Mouse (Mus musculus): ENCODE measurements around the gene Hist1h2bb.

Hist1h2bb gene

GRCm38 (mm10) chr13:23747892-23748288 lies 1.4 kb downstream of the Hist1h2bb start:
- DNase-seq (ENCODE audit: extremely low spot score, low read depth, low spot score) = no peak

DNA sequence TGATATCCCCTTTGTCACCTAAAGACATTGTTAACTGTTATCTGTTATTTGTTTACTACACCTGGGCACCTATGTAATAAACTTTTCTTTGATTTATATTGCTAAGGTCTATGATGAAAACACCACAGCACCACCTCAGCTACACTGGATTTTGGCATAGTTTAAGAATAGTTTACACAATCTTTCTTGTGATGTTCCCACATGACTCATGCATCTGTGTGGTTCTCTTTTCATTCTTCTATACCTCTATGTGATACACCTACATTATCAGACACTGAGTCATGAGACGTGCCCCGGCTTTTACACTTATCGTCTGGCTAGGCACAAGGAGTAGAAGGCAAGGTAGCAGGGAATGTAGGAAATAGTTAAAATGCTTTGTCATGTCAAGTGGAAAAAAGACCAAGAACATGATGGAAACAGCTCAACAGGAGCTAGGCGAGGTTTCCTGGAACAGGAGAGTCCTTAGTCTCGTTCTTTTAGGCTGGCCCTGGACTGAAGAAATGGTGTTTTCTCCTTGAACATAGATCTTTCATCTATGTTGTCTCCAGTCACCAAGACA lies 3.1 kb downstream of the Hist1h2bb start:
- no peak for DNase-seq (ENCODE audit: extremely low spot score, low read depth, low spot score)

DNA sequence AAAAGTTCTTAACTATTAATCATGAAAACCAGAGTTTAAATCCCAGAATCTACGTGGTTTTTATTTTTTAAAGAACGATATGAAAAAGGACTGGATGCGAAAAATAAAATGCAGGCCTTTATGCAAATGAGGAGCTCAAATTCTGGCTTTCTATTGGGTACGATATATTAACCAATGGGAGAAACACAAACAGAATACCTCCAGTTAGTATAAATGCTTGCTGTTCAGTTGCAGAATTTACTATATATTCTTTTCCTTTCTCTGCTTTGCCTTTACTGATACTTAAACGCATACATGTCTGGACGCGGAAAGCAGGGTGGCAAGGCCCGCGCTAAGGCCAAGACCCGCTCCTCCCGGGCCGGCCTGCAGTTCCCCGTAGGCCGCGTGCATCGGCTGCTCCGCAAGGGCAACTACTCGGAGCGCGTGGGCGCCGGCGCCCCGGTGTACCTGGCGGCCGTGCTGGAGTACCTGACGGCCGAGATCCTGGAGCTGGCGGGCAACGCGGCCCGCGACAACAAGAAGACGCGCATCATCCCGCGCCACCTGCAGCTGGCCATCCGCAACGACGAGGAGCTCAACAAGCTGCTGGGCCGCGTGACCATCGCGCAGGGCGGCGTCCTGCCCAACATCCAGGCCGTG lies 4.4 kb downstream of the Hist1h2bb start, which contains the start of gene Hist1h2ab:
Gene Hist1h2ab, plus strand, starts transcription at position 288 of the 639 bp plus-strand sequence.
- peak; percentile 89 for DNase-seq (ENCODE audit: extremely low spot score, low read depth, low spot score)

GRCm38 (mm10) chr13:23751478-23751956 lies 5.0 kb downstream of the Hist1h2bb start:
- peak; percentile 53 for DNase-seq (ENCODE audit: extremely low spot score, low read depth, low spot score)

GRCm38 (mm10) chr13:23752067-23752741 lies 5.7 kb downstream of the Hist1h2bb start, which contains the start of gene Hist1h3b:
Gene Hist1h3b (plus strand): TSS chr13:23752267.
- DNase-seq (ENCODE audit: extremely low spot score, low read depth, low spot score) = peak; percentile 92

DNA sequence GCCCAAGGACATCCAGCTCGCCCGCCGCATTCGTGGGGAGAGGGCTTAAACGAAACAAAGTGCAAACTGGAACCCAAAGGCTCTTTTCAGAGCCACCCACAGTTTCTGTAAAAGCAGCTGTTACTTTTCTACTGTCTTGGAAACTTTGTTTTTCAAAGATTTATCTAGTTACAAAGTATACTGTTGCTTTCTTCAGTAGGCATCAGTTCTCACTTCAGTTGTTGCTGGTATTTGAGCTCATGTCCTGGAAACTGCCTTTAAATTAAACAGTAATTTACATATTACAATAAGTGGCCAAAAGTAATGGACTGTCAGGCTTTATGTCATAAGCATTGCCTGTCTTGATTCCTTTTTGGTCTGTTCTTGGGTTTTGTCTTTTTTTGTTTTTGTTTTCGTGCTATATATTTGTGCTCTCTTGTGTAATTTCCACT lies 6.2 kb downstream of the Hist1h2bb start:
- DNase-seq (ENCODE audit: extremely low spot score, low read depth, low spot score) = no peak

DNA sequence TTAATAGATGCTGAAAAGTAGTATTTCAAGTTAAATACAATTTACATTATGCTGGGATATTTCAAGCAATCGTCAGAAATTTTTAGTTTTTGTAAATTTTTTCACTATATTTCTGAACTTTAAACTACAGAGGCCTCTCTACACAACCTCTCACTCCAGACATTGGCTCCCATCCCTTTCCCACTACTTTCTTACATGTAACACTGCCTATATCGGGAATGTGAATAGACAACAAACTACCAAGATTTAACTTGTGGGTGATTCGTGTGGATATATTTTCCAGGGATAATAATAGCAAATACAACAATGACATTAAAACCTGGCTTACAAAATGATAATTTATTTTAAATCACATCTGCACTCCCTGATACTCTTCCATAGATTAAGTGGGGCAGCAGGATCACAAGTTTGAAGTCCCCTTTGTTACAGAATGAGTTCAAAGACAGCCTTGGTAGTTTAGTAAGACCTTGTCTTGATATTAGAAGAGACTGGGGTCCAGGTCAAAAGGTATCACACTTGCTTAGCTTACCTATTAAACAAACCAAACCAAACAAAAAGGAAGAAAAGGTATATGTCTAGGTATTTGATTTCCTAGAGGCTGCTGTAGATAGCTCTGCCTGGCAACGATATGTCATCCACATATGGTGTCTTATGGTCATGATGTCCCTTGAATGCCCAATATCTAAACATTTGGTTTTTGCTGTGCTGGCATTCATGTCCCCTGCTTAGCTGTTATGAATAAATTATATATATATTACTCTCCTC lies 7.0 kb downstream of the Hist1h2bb start:
- DNase-seq (ENCODE audit: extremely low spot score, low read depth, low spot score) = no peak

DNA sequence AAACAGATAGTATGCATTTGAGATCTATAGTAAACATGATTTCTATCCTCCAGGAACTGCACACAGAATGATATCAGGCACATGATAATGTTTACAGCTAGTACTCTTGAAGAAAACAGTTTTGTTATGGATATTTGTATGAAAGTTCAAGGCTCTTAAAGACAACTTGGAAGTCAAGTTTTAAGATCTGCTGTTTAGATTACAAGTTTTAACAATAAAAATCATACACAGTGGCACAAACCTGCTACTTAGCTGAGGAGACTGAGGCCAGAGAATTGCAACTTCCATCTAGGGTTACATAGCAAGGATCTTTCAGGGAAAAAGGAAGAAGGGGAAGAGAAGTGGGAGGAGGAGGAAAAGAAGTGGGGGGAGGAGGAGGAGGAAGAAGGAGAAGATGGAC lies 8.5 kb downstream of the Hist1h2bb start:
- DNase-seq (ENCODE audit: extremely low spot score, low read depth, low spot score) = no peak

- peak; percentile 97 for DNase-seq (ENCODE audit: extremely low spot score, low read depth, low spot score)
Measured at GRCm38 (mm10) chr13:23756790-23757189, 10.3 kb downstream of the Hist1h2bb start, which contains the start of gene Hist1h4b. Gene Hist1h4b (plus strand): TSS chr13:23757013.

GRCm38 (mm10) chr13:23757211-23757773 lies 10.8 kb downstream of the Hist1h2bb start:
- no peak for DNase-seq (ENCODE audit: extremely low spot score, low read depth, low spot score)

- no peak for DNase-seq (ENCODE audit: extremely low spot score, low read depth, low spot score)
Measured at GRCm38 (mm10) chr13:23757921-23758320, 11.4 kb downstream of the Hist1h2bb start.

DNA sequence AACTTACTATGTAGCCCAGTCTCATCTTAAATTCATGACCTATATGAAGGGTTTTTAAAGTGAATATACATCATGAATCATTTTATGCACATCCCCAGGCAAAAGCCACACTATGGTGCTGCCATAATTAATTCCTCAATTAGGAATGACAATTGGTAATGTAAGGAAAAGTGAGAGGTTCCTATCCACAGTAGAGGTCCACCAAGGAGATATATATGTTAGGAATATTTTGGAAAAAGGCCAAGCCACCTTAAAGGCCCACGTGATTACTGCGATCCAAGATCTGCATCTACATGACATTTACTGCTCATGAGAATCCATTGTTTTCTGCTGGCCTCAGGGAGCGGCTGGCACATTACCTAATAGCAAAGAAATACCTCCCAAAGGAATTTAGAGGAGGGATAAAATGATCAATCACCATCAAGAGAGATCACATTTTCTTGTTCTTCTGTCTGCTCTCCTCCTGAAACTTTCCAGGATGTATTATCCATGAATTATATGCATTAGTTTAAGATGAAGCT lies 12.8 kb downstream of the Hist1h2bb start:
- DNase-seq (ENCODE audit: extremely low spot score, low read depth, low spot score) = no peak

DNA sequence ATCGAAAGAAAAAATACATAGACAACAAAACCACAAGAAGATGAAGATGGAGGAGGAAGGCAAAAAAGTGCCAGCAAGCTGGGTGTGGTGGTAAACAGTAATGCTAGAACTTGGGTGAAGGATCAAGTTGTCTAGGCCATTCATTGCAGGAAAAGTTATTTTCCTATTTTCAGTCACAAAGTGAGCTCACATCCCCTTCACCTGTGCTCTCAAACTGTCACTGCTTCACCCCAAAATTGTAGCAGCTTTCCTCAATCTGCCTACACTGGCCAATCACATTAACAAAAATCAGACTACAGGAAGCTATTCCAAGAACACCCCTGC lies 13.3 kb downstream of the Hist1h2bb start:
- DNase-seq (ENCODE audit: extremely low spot score, low read depth, low spot score) = no peak

DNA sequence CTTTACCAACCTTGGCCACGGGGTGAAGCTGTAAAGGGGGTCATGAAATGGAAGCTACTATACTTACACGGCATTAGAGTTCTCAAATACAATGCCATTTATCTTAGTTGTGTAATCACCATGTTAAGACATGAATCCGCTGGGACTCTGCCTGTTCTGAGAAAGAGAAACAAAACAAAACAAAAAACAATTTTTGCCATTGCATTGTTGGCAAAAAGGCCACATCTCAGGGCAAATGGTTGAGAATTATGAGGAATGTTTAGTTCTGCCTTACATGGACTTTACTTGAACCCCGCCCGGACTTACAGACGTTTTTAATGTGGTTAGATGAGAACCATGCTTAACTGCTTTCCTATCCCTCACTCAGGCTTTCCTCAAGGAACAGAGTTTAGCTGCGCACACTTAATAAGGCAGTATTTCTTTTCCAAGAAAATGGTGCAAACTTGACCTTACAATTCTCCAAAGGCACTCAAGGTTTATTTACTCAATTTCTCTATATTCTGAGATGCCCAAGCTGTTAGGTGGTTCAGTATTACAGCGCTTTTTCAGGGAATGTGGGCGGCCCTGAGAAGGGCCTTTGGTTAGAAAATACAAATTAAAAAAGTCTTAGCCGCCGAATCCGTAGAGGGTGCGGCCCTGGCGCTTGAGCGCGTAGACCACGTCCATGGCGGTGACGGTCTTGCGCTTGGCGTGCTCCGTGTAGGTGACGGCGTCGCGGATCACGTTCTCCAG lies 13.9 kb downstream of the Hist1h2bb start:
- DNase-seq (ENCODE audit: extremely low spot score, low read depth, low spot score) = peak; percentile 57

DNA sequence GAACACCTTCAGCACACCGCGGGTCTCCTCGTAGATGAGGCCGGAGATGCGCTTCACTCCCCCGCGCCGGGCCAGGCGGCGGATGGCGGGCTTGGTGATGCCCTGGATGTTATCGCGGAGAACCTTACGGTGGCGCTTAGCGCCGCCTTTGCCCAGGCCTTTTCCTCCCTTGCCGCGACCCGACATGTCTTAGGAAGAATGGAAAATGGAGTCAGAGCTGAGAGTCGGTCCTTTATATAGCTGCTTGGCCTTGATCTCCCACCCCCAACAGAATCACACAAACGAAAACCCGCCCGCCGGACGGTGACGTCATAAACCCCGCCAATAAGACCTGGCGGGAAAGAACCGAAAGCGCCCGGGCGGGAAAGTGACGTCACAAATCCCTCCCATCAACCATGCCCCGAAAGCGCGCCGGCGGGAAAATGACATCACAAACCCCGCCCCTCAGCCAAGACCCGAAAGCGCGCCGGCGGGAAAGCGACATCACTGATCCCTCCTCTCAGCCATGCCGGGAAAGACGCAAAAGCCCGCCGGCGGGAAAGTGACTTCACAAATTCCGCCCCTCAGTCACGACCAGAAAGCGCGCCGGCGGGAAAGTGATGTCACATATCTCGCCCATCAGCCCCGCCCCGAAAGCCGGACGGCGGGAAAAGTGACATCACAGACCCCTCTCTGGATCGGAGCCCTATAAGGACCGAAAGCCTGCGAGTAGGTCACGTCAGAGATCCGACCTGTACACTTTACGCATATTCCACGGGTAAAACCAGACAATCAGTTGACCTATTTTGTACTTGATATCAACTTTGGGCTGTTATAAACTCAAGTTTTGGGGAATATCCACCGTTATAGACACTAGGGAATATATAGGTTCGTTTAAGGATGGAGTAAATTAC lies 14.7 kb downstream of the Hist1h2bb start, which contains the start of gene Hist1h4a:
Gene Hist1h4a, minus strand, starts transcription at position 259 of the 893 bp plus-strand sequence.
- peak; percentile 94 for DNase-seq (ENCODE audit: extremely low spot score, low read depth, low spot score)

DNA sequence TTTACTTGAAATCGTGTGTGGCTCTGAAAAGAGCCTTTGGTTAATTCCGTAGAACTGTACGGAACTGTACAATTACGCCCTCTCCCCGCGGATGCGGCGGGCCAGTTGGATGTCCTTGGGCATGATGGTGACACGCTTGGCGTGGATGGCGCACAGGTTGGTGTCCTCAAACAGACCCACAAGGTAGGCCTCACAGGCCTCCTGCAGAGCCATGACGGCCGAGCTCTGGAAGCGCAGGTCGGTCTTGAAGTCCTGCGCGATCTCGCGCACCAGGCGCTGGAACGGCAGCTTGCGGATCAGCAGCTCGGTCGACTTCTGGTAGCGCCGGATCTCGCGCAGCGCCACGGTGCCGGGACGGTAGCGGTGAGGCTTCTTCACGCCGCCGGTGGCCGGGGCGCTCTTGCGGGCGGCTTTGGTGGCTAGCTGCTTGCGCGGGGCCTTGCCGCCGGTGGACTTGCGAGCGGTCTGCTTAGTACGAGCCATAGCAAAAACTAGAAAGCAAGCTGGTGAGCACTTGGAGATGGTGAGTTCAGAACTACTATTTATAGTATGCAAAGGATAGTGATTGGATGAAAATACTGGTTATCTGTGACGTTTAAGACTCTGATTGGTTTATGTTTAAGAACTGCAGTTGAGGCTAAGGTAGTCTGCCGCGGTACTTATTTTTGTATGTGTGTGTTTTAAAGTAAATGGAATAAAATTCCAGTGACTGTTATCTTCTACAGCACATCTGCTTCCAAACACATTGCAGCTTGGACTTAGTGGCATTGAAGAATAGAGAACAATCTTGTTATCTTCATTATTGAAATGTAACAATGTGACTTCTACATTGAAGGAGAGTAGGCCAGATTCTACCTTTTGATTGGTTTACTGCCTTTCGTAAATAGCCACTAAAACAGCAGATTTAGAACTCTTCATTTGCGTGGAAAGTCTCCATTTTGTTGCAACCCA lies 15.6 kb downstream of the Hist1h2bb start, which contains the start of gene Hist1h3a:
Gene Hist1h3a, minus strand, starts transcription at position 516 of the 951 bp plus-strand sequence.
- DNase-seq (ENCODE audit: extremely low spot score, low read depth, low spot score) = peak; percentile 96

- no peak for DNase-seq (ENCODE audit: extremely low spot score, low read depth, low spot score)
Measured at GRCm38 (mm10) chr13:23763242-23763585, 16.7 kb downstream of the Hist1h2bb start.
